Mouse (Mus musculus) lung, adult 2 months (tissue): ENCODE data around the gene Arid5b. TPM values are rescaled to one million over a fixed set of nuclear protein-coding genes. Genes with fewer than 3 reads are reported as not detected.

Experiments
- DNase-seq: peaks from one replicate; pipeline ENCODE4 v3.0.0; 2022
- H3K4me1 ChIP-seq: fragments of 200-500 bp; 2 replicates; pipeline ENCODE4 v1.6.1; 2011; ENCODE audit warnings: low read length; ENCODE audit not compliant: control insufficient read depth, insufficient read depth
- H3K4me3 ChIP-seq: fragments of 200-500 bp; replicated peaks from 2 replicates; pipeline ENCODE3; 2011; ENCODE audit warnings: low read depth, mild to moderate bottlenecking, control low read depth, low read length; ENCODE audit errors: extremely low read depth
- CTCF ChIP-seq: fragments of 200-500 bp; IDR thresholded peaks from 2 replicates; pipeline ENCODE4 v1.5.1; 2011; ENCODE audit warnings: mild to moderate bottlenecking, low read length, control low read depth; ENCODE audit not compliant: insufficient read depth
- POLR2A ChIP-seq: fragments of 200-500 bp; IDR thresholded peaks from 2 replicates; pipeline ENCODE4 v1.6.1; 2011; ENCODE audit warnings: low read depth, mild to moderate bottlenecking, control low read depth, low read length, borderline replicate concordance; ENCODE audit errors: extremely low read depth
- WGBS: fragments of 180-500 bp; shearing (Covaris S2); methylation state at CpG from one replicate; pipeline ENCODE4 v1.1.7; 2018; 5-methylcytosine and 5-hydroxymethylcytosine counted together
- polyA plus RNA-seq: library from polyadenylated mRNA; depleted of rRNA; stranded (reverse); fragments of >200 nt; gene quantifications from 2 replicates; pipeline ENCODE4 v1.2.3, GENCODE M21; 2012

The Arid5b gene
- polyA plus RNA-seq, 1 experiment: 20.1 TPM

GRCm38 (mm10) chr10:68238182-68238581 is 40.4 kb downstream of the Arid5b start:
- no peak for DNase-seq
- no peak for TF ChIP-seq CTCF
- no peak for TF ChIP-seq POLR2A
- H3K4me3 ChIP-seq: no peak overlapping the region
- H3K4me1 ChIP-seq: peaks cover 11% of the 10 kb centered on the region
- 28% methylated on average over 3 of the region's 3 CpGs for WGBS

- TF ChIP-seq CTCF: no peak
- TF ChIP-seq POLR2A: no peak
- 78% methylated on average over 14 of the region's 14 CpGs for WGBS
Observed at GRCm38 (mm10) chr10:68236956-68237455, 41.5 kb downstream of the Arid5b start.

GRCm38 (mm10) chr10:68231385-68232182 is 47.0 kb downstream of the Arid5b start:
- DNase-seq: no peak
- Histone ChIP-seq H3K4me3 (no peak overlapping the region), H3K4me1 (no peaks in the 10 kb centered on the region)
- 60% methylated on average over 18 of the region's 18 CpGs for WGBS
- no peak for TF ChIP-seq CTCF
- no peak for TF ChIP-seq POLR2A

More at GRCm38 (mm10) chr10:68236956-68237455, 41.5 kb downstream of the Arid5b start:
- no peak for DNase-seq
- Histone ChIP-seq H3K4me1 (peaks cover 11% of the 10 kb centered on the region), H3K4me3 (no peak overlapping the region)

GRCm38 (mm10) chr10:68230653-68231384 is 47.7 kb downstream of the Arid5b start:
- DNase-seq: no peak
- 60% methylated on average over 13 of the region's 13 CpGs for WGBS
- Histone ChIP-seq H3K4me1 (no peaks in the 10 kb centered on the region), H3K4me3 (no peak overlapping the region)
- no peak for TF ChIP-seq CTCF
- no peak for TF ChIP-seq POLR2A

GRCm38 (mm10) chr10:68229640-68230565 is 48.6 kb downstream of the Arid5b start:
- Histone ChIP-seq H3K4me3 (no peak overlapping the region), H3K4me1 (no peaks in the 10 kb centered on the region)
- DNase-seq: no peak
- TF ChIP-seq POLR2A: no peak
- TF ChIP-seq CTCF: no peak
- WGBS: 62% methylated on average over 22 of the region's 22 CpGs

GRCm38 (mm10) chr10:68222676-68223075 is 55.9 kb downstream of the Arid5b start:
- TF ChIP-seq POLR2A: no peak
- no peak for TF ChIP-seq CTCF
- DNase-seq: no peak
- WGBS: 90% methylated on average over 2 of the region's 2 CpGs
- peaks cover 2% of the 10 kb centered on the region; the same call in 1 of the 2 replicates for H3K4me1 ChIP-seq
- no peak overlapping the region for H3K4me3 ChIP-seq

- H3K4me3 ChIP-seq: no peak overlapping the region
- WGBS: 64% methylated on average over 3 of the region's 3 CpGs
- H3K4me1 ChIP-seq: peaks cover 2% of the 10 kb centered on the region; the same call in 1 of the 2 replicates
- TF ChIP-seq CTCF (no peak), POLR2A (no peak)
- no peak for DNase-seq
Observed at GRCm38 (mm10) chr10:68222012-68222411, 56.5 kb downstream of the Arid5b start.

GRCm38 (mm10) chr10:68219327-68219726 is 59.2 kb downstream of the Arid5b start:
- Histone ChIP-seq H3K4me1 (peaks cover 2% of the 10 kb centered on the region; the same call in 1 of the 2 replicates), H3K4me3 (no peak overlapping the region)
- no peak for DNase-seq
- TF ChIP-seq POLR2A (no peak), CTCF (no peak)
- 55% methylated on average over 9 of the region's 9 CpGs for WGBS

- no peak for DNase-seq
- H3K4me1 ChIP-seq: peaks cover 2% of the 10 kb centered on the region; the same call in 1 of the 2 replicates
- no peak overlapping the region for H3K4me3 ChIP-seq
- 53% methylated on average over 4 of the region's 4 CpGs for WGBS
- TF ChIP-seq POLR2A (no peak), CTCF (no peak)
Observed at GRCm38 (mm10) chr10:68218678-68219077, 59.9 kb downstream of the Arid5b start.
